Mouse (Mus musculus) olfactory bulb, adult 2 months (tissue): ENCODE measurements around the gene Klf4.

Experiments used
- CTCF ChIP-seq: fragments of 200-500 bp; IDR thresholded peaks from 2 replicates; pipeline ENCODE4 v1.5.1; 2012; ENCODE audit warnings: low read depth, mild to moderate bottlenecking, low read length, moderate library complexity; ENCODE audit not compliant: insufficient read depth
- POLR2A ChIP-seq: fragments of 200-500 bp; IDR thresholded peaks from 2 replicates; pipeline ENCODE4 v1.6.1; 2012; ENCODE audit warnings: mild to moderate bottlenecking, low read depth, low read length, moderate library complexity; ENCODE audit not compliant: insufficient read depth

DNA sequence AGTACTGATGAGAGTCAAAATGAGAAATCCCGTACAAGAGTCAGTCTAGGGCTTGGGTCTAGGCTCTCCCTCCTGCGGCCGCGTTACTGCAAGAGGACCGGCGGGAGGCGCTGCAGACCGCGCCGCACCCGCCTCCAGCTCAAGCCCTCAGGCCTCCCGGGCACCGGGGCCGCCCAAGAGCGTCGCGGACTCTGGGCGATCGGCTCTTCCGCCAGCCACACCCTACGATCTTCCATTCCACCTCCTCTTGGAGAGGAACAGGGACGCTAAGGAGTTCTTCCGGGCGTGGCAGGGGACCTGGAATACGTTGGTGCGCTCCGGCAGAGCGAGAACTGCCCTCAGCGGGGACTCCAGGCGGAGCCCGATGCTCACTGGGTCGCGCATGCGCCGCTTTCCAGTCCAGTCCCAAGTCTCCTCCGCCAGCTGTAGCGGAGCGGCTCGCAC is 17.5 kb downstream of the Klf4 start:
- TF ChIP-seq CTCF, result peak; percentile 68
- TF ChIP-seq POLR2A, result peak; percentile 74
